Mouse (Mus musculus) E14TG2a.4 (cell line): ENCODE data around the gene Rab3b.

Source experiments
- CTCF ChIP-seq: conservative IDR thresholded peaks from 2 replicates; pipeline ENCODE4 v1.5.1; 2014; ENCODE audit warnings: low read length
- NANOG ChIP-seq: IDR thresholded peaks from 2 replicates; pipeline ENCODE4 v1.6.1; 2014; ENCODE audit warnings: borderline replicate concordance, low read length, mixed read lengths
- POU5F1 ChIP-seq: IDR thresholded peaks from 2 replicates; pipeline ENCODE4 v1.6.1; 2014; ENCODE audit warnings: low read length, borderline replicate concordance

- TF ChIP-seq CTCF (no peak), NANOG (no peak), POU5F1 (no peak)
Measured at GRCm38 (mm10) chr4:108959696-108960095, 80.8 kb downstream of the Rab3b start.
